Mouse (Mus musculus): Measurements from ENCODE around the gene Chuk. TPM values are rescaled to one million over a fixed set of nuclear protein-coding genes. Genes with fewer than 3 reads are reported as not detected.

Gene Chuk
- polyA plus RNA-seq, 1 experiment from 2014 or later = 29.6 TPM

- no peak overlapping the region for H3K27ac ChIP-seq (ENCODE audit: low read depth)
- no peak for ATAC-seq
- H3K27me3 ChIP-seq (ENCODE audit: insufficient read depth, low read length) = no peaks in the 10 kb centered on the region
- H3K9me3 ChIP-seq (ENCODE audit: low read length) = no peaks in the 10 kb centered on the region
- H3K4me2 ChIP-seq (ENCODE audit: low read depth, low read length) = no peak overlapping the region
- H3K36me3 ChIP-seq (replicated peaks; ENCODE audit: insufficient read depth, low read length) = peaks cover 28% of the 10 kb centered on the region
- 82% methylated on average over 5 of the region's 5 CpGs for WGBS (ENCODE audit: insufficient replicate concordance)
- H3K4me3 ChIP-seq (ENCODE audit: low read depth, low read length) = no peak overlapping the region
- no peak for DNase-seq
- no peak overlapping the region for H3K9ac ChIP-seq (replicated peaks)
- TF ChIP-seq EP300 (IDR thresholded peaks at IDR 0.05; ENCODE audit: low read depth) (no peak), CTCF (IDR thresholded peaks at IDR 0.05; ENCODE audit: low read depth) (no peak)
- H3K4me1 ChIP-seq (ENCODE audit: insufficient read depth) = peaks cover 20% of the 10 kb centered on the region
Observed at GRCm38 (mm10) chr19:44071166-44071565, 36.1 kb downstream of the Chuk start.

GRCm38 (mm10) chr19:44069914-44070232 lies 37.4 kb downstream of the Chuk start:
- Histone ChIP-seq H3K9ac (replicated peaks) (peak overlapping the region; percentile 76), H3K27ac (ENCODE audit: low read depth) (no peak overlapping the region), H3K4me2 (ENCODE audit: low read depth, low read length) (peak overlapping the region; percentile 97), H3K4me3 (ENCODE audit: low read depth, low read length) (peak overlapping the region; percentile 78), H3K4me1 (ENCODE audit: insufficient read depth) (peaks cover 20% of the 10 kb centered on the region), H3K9me3 (ENCODE audit: low read length) (no peaks in the 10 kb centered on the region), H3K27me3 (ENCODE audit: insufficient read depth, low read length) (no peaks in the 10 kb centered on the region), H3K36me3 (replicated peaks; ENCODE audit: insufficient read depth, low read length) (peaks cover 20% of the 10 kb centered on the region)
- ATAC-seq = no peak
- no peak for DNase-seq
- TF ChIP-seq CTCF (IDR thresholded peaks at IDR 0.05; ENCODE audit: low read depth) (no peak), EP300 (IDR thresholded peaks at IDR 0.05; ENCODE audit: low read depth) (no peak)
- 7% methylated on average over 4 of the region's 4 CpGs for WGBS (ENCODE audit: insufficient replicate concordance)

- H3K36me3 ChIP-seq (replicated peaks; ENCODE audit: insufficient read depth, low read length) = peaks cover 20% of the 10 kb centered on the region
- H3K9me3 ChIP-seq (ENCODE audit: low read length) = no peaks in the 10 kb centered on the region
- no peaks in the 10 kb centered on the region for H3K27me3 ChIP-seq (ENCODE audit: insufficient read depth, low read length)
- H3K4me2 ChIP-seq (ENCODE audit: low read depth, low read length) = peak within 1 kb of the TSS; percentile 97
- ATAC-seq (peak; percentile 87), DNase-seq (peak; percentile 90)
- H3K4me3 ChIP-seq (ENCODE audit: low read depth, low read length) = peak within 1 kb of the TSS; percentile 78
- H3K27ac ChIP-seq (ENCODE audit: low read depth) = peak within 1 kb of the TSS; percentile 87
- H3K9ac ChIP-seq (replicated peaks) = peak within 1 kb of the TSS; percentile 76
- WGBS (ENCODE audit: insufficient replicate concordance) = under 1% methylated on average over 68 of the region's 75 CpGs
- no peak for TF ChIP-seq CTCF (IDR thresholded peaks at IDR 0.05; ENCODE audit: low read depth)
- H3K4me1 ChIP-seq (ENCODE audit: insufficient read depth) = peaks cover 20% of the 10 kb centered on the region
Observed at GRCm38 (mm10) chr19:44069121-44069913, 38.0 kb downstream of the Chuk start, which contains the start of gene Erlin1. TSS of gene Erlin1 (minus strand) at chr19:44069785.

GRCm38 (mm10) chr19:44068232-44068631 lies 39.0 kb downstream of the Chuk start:
- Histone ChIP-seq H3K36me3 (replicated peaks; ENCODE audit: insufficient read depth, low read length) (peaks cover 17% of the 10 kb centered on the region), H3K9ac (replicated peaks) (no peak overlapping the region), H3K9me3 (ENCODE audit: low read length) (no peaks in the 10 kb centered on the region), H3K4me2 (ENCODE audit: low read depth, low read length) (peak overlapping the region; percentile 97), H3K27ac (ENCODE audit: low read depth) (no peak overlapping the region), H3K27me3 (ENCODE audit: insufficient read depth, low read length) (no peaks in the 10 kb centered on the region), H3K4me3 (ENCODE audit: low read depth, low read length) (peak overlapping the region; percentile 78), H3K4me1 (ENCODE audit: insufficient read depth) (peaks cover 20% of the 10 kb centered on the region)
- WGBS (ENCODE audit: insufficient replicate concordance) = 33% methylated on average over 4 of the region's 4 CpGs
- DNase-seq = no peak
- TF ChIP-seq CTCF (IDR thresholded peaks at IDR 0.05; ENCODE audit: low read depth) = no peak
- TF ChIP-seq EP300 (IDR thresholded peaks at IDR 0.05; ENCODE audit: low read depth) = no peak
- ATAC-seq = no peak

GRCm38 (mm10) chr19:44067323-44068049 lies 39.8 kb downstream of the Chuk start:
- ATAC-seq (no peak), DNase-seq (peak; percentile 23)
- Histone ChIP-seq H3K9me3 (ENCODE audit: low read length) (no peaks in the 10 kb centered on the region), H3K4me2 (ENCODE audit: low read depth, low read length) (peak overlapping the region; percentile 97), H3K27ac (ENCODE audit: low read depth) (peak overlapping the region; percentile 32; the same call in 1 of the 2 replicates), H3K4me3 (ENCODE audit: low read depth, low read length) (no peak overlapping the region), H3K36me3 (replicated peaks; ENCODE audit: insufficient read depth, low read length) (peaks cover 11% of the 10 kb centered on the region; the same call in 1 of the 2 replicates), H3K9ac (replicated peaks) (no peak overlapping the region), H3K4me1 (ENCODE audit: insufficient read depth) (peaks cover 20% of the 10 kb centered on the region), H3K27me3 (ENCODE audit: insufficient read depth, low read length) (no peaks in the 10 kb centered on the region)
- TF ChIP-seq CTCF (IDR thresholded peaks at IDR 0.05; ENCODE audit: low read depth) (no peak), EP300 (IDR thresholded peaks at IDR 0.05; ENCODE audit: low read depth) (peak; percentile 44; the same call in 1 of the 2 replicates)
- 52% methylated on average over 9 of the region's 9 CpGs for WGBS (ENCODE audit: insufficient replicate concordance)

- no peak for ATAC-seq
- DNase-seq = no peak
- WGBS (ENCODE audit: insufficient replicate concordance) = 88% methylated on average over 2 of the region's 2 CpGs
Observed at GRCm38 (mm10) chr19:44064734-44065133, 42.5 kb downstream of the Chuk start.

More at GRCm38 (mm10) chr19:44064734-44065133, 42.5 kb downstream of the Chuk start:
- no peak overlapping the region for H3K27ac ChIP-seq (ENCODE audit: low read depth)
- peaks cover 20% of the 10 kb centered on the region for H3K4me1 ChIP-seq (ENCODE audit: insufficient read depth)
- H3K9ac ChIP-seq (replicated peaks) = no peak overlapping the region
- H3K4me2 ChIP-seq (ENCODE audit: low read depth, low read length) = no peak overlapping the region
- peaks cover 24% of the 10 kb centered on the region for H3K36me3 ChIP-seq (replicated peaks; ENCODE audit: insufficient read depth, low read length)
- TF ChIP-seq CTCF (IDR thresholded peaks at IDR 0.05; ENCODE audit: low read depth) (no peak), EP300 (IDR thresholded peaks at IDR 0.05; ENCODE audit: low read depth) (no peak)
- H3K9me3 ChIP-seq (ENCODE audit: low read length) = no peaks in the 10 kb centered on the region
- no peak overlapping the region for H3K4me3 ChIP-seq (ENCODE audit: low read depth, low read length)
- H3K27me3 ChIP-seq (ENCODE audit: insufficient read depth, low read length) = no peaks in the 10 kb centered on the region
